Mouse (Mus musculus): ENCODE measurements at regions not wholly inside any gene's neighbourhood (a gene's known extent, or its start where the extent isn't known, plus 50 kb on each side); places are given as distances from the start of the nearest gene placed in this dataset.

- TF ChIP-seq GATA1 (IDR thresholded peaks at IDR 0.05; ENCODE audit: low read depth, low read length): no peak
- no peak for TF ChIP-seq RCOR1 (IDR thresholded peaks at IDR 0.05; ENCODE audit: low read depth, low read length)
- no peak for TF ChIP-seq USF1 (IDR thresholded peaks at IDR 0.05; ENCODE audit: low read depth, low read length)
- no peak for TF ChIP-seq CTCF (IDR thresholded peaks at IDR 0.05 in 2 of 3, conservative IDR thresholded peaks at IDR 0.05 in 1 of 3; ENCODE audit: control insufficient read depth in 1 of 3, insufficient read depth in 1 of 3, low read depth in 2 of 3, low read length in 3 of 3, poor library complexity in 1 of 3, severe bottlenecking in 1 of 3)
- no peak for TF ChIP-seq MAX (IDR thresholded peaks at IDR 0.05; ENCODE audit: low read length)
- no peak for TF ChIP-seq TAL1 (IDR thresholded peaks at IDR 0.05; ENCODE audit: low read length)
- no peak for TF ChIP-seq TCF12 (IDR thresholded peaks at IDR 0.05; ENCODE audit: low read depth, low read length)
- no peak for TF ChIP-seq HCFC1 (IDR thresholded peaks at IDR 0.05; ENCODE audit: low read depth, low read length)
- TF ChIP-seq MAFK (IDR thresholded peaks at IDR 0.05; ENCODE audit: borderline replicate concordance, low read depth, low read length): no peak
- no peak for TF ChIP-seq ZMIZ1 (IDR thresholded peaks at IDR 0.05; ENCODE audit: low read depth, low read length)
- no peak for TF ChIP-seq POLR2AphosphoS5 (IDR thresholded peaks at IDR 0.05; ENCODE audit: borderline replicate concordance, low read depth, low read length)
Observed at GRCm38 (mm10) chr11:56727556-56727955, 283.6 kb upstream of the Gria1 start.

All from MEL (cell line).